Mouse (Mus musculus) cerebellum, postnatal 36 days (tissue): ENCODE data around the gene Ptprk.

Source experiments
- DNase-seq, 2 experiments: peaks; one replicate each; pipeline ENCODE4 v3.0.0; 2021 to 2022; ENCODE audit warnings: mixed read lengths in 2 of 2

Gene Ptprk

DNA sequence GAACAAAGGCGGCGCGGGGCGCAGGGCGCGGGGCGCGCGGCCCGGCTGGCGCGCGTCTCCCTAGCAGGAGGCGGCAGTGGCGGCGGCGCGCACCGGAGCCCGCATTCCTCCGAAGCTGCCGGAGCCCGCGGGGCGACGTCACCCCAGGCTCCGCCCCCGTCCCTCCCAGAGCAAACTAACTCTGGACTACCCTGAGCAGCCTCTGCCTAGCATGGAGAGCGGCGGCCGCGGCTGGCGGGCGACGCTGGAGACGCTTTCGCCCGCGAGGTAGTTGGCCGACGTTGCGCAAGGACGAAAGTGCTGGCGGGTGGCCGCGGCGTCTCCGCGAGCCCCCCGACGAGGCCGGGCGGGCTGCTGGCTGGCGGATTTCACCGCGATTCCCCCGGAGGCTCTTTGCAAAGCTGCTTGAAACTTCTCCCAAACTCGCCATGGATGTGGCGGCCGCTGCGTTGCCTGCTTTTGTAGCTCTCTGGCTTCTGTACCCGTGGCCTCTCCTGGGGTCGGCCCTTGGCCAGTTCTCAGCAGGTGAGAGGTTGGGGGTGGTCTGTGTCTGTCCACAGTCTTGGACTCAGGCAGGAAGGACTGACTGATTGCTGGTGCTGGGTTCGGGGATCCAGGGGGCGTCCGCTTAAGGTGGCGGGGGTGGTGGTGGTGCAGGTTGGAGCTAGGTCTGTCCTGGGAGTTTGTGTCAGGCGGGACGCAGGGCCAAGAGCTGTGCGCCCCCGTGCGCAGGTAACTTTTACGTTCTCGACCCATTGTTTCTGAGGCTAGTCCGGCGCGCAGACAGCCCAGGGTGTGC is at the start of gene Ptprk:
Ptprk (plus strand) TSS at position 168 of the 799 bp plus-strand sequence.
- peak; percentile 62 to 72 for DNase-seq

DNA sequence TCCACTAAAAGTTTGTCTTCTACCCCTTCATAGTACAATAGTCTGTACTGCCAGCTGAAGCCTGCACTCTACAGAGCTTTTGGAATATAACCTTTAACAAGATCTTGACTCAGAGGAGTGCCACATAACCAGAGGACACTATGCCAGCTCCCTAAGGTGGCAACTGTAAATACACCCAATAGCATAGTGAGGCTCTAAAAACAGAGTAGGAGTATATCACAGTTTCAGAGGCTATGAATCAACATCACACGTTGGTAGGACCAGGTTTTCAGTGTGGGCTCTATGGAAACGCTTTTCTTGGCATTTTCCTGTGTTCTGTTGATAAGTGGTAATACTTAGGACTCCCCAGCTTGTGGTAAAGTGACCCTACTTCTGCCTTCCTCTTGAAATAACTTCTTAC is 46.8 kb upstream of the Ptprk start:
- no peak for DNase-seq

DNA sequence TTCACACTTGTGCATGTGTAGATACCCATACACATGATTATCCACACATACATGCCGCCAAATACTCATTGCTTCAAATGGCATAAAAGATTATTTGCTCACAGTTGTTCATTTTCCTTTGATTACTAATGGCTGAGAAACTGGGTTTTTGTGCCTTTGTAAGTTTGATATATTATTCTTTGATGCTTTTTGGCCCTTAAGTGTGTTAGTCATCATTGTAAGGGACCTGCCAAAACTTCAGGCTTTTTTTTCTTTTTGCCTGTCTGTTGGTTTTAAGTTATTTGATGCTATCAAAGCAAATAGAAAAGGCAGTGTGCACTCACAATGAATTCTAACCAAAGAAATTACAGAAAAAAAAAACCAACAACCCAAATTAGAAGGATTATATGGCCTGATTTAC is 38.2 kb upstream of the Ptprk start:
- DNase-seq = no peak

DNA sequence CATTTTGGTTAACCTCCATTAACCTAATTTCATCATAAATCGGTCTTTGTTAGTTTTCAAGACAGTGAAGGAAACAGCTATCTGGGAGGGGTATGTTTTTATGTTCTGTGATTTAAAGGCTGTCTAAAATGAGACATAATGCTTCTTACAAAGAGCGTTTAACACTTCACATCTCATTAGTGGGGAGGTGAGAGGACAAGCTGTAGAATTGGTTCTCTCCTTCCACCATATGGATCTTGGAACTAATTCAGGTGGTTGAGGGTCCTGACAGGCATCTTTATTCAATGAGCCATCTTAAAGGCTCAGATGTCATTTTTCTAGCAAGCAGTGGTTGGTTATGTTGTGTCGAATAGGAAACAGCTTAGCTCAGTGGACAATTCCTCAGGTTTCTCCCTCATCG is 19.9 kb upstream of the Ptprk start:
- no peak for DNase-seq

DNA sequence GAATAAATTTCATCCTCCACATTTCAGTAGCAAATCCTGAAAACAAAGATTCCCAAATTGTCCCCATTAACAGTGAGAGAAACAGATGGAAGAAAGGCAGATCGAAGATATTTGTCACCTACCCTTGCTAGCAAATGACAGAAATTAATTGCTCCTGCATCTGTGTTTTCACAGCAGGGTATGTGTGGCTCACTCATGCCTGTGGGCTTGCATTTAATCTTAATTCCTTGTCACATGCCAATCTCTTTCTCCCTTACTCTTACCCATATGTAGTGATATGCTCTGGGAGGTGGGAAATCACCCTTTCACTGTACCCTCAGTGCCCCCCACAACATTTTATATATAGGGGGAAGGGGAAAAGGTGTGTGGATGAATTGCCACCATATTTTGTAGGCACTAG is 15.4 kb upstream of the Ptprk start:
- no peak for DNase-seq

DNA sequence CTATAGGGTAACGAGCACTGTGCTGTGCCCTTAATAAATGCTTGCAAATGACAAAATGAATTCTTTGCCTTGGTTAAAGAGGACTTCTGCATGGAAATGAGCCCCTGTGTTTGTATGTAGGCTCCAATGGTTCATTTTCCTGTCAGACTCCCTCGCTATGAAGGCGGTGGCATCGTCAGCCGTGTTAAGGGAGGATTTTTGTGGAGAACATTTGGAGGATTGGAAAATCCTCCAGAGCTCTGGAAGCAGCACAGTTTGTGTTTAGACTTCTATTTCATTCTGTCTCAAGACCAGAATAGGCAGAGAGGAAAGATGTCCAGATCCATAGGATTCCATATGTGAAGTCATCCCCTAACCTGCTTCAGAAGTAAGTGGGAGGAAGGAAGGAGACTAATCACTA is 6.6 kb upstream of the Ptprk start:
- no peak for DNase-seq

DNA sequence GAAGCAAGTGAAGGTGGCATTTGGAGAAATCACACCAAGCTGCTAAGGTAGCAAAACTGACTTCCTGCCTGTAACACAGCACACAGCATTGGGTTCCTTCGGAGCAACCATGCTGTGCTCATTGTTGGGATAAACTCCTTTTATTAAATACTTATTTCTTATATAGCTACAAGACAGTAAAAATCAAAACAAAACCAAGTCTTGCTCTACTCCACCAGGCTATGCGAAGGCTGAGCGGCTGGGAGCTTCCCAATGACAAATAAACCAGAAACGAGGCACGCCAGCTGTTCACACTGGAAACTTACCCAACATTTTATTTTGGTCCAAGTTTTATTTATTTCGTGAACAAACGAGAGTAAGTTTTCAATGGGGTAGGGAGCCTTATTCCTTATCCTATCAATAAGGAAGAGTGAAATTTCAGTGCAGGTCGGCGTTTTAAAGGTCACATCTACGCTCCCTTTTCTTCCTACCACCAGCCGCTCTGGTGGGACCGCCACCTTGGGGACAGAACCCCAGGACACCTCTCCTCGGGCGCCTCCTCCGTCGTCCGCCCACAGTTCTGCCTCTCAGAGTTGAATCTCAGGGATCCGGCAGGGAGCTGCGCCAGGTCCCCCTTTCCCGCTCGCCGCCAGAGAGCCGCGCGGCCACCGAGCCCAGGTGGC is 498 bp upstream of the Ptprk start:
- DNase-seq = peak in 1 of 2 experiments; percentile 3

DNA sequence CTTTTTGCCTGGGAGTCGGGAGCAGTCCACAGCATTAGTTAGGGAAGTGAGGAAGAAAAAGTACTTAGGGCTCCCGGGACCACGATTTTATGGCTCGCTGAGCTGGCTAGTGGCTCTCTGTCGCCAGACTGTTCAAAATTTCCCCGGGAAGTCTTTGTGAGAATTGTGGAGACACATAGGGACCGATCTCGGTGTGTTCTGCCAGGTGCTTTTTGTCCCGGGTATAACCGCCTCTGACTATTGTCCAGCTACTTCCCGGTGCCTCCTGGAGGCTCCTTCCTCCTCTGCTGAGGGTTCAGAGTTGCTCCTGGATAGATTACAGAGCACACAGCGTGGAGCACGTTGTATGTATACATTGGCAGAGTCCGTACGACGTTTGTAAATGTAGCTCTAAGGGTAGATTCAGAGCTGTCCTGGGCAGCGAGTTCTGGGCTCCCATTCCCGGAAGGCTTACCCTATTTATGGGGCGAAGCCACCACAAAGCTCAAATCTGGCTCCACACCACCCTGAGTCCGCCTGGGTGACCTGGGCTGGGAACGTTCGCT is 943 bp downstream of the Ptprk start:
- peak in 1 of 2 experiments; percentile 21 for DNase-seq

DNA sequence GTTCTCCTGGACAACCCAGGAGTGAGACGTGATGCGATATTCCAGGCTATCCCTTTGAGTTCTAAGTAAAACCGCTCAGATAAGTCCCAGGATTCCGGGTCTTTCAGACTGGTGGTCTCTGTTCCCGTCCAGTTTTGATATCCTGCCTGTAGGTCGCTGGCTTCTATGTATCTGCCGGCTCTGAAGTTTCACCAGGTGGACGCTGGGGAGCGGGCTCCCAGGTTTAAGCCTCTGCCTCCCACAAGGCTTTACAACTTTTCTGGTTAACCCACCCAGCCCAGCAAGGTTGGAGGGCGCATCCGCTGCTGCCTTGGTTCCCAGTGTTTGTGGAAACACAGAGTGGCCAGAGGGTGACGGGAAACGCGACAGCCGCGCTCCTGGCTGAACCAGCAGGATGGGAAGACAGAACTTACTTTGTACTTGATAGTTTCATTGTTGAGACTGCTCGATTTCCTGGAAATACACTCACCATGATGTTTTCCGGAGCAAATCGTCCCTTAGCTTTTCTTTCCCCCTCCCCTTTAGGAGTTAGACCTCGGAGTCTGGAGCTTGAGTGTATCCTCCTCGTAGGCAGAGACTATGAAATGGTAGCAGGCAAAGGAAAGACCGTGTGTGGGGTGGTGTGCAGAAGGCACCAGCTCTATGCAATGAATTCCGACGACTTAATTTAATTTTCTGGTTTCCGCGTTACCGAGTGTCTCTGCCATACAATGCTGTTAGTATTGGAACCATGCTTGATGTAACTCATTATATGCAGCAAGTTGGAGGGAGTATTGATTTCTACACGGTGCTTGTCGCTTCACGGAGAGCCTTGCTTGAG is 1.6 kb downstream of the Ptprk start:
- peak; percentile 8 to 12 for DNase-seq

DNA sequence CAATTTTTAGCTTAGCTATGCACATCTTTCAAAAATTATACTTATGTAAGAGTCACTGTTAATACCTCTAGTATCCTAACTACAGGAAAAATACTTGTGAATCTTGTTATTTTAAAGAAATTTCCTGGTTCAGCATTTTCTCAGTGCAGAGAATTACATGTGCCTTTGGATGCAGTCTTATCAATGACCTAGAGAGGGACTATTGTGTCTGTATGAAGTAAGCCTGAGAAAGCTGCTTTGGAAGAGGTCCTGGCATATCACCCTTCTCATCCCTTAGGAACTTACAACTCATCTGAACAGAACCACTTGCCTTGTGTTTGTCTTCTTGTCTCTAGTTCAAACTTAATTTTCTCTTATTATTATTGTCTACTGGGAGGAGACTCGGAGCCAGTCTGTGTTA is 3.6 kb downstream of the Ptprk start:
- no peak for DNase-seq

DNA sequence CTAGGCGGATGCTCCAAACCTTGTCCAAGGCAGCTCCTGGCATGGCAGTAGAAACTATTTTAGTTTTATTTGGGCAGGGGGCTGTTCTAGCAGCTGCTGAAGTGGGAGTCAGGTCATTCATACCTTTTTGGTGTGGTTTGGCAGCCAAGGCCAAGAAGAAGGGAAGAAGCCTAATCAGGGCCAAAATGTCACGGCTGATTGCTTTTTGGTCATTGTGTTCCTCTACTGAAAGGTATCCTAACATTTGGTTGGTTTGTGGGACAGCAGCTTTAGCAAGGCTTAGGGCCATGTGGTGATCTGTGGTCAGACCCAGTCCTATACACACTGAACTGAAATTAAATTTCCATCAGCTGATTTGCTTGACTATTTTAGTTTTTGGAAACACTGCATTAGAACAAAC is 6.6 kb downstream of the Ptprk start:
- no peak for DNase-seq

DNA sequence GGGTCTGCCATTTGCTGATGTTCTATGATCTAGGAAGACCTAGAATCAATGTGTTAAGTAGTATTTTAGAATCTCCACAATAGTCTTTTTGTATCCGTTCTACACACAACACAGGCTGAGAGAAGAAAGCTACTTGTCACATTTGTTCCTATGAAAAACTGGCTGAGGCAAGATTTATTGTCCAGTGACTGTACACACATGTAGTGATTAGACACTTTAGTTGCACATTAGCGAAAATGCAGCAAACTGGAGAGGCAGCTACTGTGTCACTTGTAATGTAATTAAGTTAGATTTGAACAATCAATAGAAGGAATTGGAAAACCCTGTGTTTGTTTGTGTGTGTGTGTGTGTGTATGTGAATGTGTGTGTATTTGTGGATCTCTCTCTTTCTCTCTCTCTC is 8.6 kb downstream of the Ptprk start:
- no peak for DNase-seq

DNA sequence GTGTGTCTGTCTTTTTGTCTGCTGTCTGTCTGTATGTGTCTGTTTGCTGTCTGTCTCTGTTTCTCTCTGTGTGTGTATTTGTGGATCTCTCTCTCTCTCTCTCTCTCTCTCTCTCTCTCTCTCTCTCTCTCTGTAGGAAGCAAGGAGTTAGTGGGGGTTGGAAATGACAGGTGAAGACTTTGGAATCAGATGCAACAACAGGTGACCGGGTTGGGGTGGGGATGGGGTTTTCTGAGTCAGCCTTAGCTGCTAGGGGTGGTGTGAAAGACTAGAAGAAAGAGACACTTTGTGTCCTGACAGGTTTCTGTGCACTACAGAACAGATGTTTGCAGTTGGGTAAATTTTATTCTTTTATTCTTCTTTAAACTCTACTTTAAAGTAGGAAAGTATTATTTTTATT is 9.0 kb downstream of the Ptprk start:
- DNase-seq = no peak

DNA sequence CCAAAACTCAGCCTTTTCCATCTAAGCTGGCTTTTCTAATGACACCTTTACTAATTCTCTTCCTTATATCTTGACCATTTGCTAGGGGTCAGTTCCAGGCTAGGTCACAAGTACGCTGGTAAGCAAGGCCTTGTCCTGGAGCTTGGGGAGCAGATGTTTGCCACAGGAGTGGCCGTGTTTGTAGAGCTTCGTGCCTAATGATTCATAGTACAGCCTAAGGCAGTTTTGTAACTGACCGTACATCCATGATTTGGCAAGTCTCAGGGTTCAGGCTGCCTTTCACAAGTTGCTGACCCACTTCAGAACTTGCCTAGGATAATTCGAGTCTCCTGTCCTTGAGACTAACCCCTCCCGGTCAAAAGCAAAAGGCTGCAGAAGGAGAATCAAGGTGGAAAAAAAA is 12.7 kb downstream of the Ptprk start:
- DNase-seq = no peak

DNA sequence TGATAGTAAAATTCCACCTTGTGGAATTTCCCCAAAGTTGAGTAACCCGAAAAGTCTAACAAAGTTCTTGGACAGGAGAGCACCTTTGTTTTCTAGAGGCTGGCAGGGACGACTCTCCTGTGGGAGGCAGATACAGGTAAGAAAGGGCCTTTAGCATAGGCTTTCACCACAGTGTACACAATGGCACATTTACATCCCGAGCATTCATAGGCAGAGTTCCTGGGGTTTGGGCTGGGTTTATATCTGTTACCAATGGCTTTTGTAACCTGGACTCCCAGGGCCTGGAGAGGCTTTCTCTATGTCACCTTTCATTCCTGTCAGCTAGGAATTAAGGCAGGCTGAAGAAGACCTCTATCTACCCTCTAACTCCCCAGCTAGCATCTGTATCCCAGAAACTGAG is 13.1 kb downstream of the Ptprk start:
- no peak for DNase-seq

DNA sequence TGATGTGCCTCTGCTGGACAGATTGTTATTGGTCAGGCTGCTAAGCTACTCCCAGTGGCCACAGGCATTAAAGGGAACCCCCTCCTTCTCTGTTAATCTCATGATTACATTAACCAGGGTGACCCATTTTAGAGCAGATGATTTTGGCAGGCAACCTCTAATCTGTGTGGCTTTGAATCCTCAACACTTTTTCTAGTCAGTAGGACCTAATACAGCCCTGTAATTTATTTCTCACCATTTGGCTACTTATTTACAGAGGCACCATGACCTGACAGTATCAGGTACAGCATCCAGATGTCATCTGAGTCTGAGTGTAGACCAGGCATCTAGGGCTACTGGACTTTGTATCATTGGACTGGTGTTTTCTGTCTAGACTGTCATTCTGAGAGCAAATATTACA is 21.4 kb downstream of the Ptprk start:
- no peak for DNase-seq

DNA sequence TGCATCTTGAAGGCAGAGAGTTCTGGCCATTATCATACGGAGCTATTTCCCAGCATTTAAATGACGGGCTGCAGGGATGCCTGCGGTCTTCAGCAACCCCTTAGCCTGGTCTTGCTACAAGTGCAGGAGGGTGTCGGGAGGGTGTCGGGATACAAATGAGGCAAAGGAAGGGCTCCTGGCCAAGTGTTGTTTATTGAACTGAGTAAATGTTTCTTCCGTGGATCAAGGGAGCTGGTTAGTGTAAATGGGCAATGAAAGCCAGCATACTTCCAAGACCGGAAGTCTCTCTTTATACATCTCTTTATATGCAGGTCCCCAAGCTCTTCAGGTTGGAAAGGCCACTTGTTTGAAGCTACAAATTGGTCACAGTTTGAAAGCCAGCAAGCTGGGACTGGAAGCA is 23.0 kb downstream of the Ptprk start:
- no peak for DNase-seq

DNA sequence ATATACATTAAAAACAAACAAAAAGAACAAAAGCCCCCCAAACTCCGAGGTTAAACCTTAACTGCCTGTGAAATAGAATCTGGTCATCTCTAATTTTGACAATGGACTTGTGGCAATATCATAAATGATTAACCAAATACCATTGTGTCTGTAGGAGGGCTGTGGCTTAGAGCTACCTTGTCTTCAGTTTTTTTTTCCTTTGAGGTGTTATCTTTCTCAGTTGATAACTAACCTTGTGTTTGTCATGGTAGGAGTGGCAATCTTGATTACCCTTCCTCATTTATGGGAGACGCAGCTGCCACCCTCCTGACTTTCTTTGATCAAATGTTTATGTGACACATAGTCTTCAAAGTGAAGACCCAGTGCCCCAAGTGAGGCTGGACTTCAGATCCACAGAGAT is 24.3 kb downstream of the Ptprk start:
- DNase-seq = no peak

DNA sequence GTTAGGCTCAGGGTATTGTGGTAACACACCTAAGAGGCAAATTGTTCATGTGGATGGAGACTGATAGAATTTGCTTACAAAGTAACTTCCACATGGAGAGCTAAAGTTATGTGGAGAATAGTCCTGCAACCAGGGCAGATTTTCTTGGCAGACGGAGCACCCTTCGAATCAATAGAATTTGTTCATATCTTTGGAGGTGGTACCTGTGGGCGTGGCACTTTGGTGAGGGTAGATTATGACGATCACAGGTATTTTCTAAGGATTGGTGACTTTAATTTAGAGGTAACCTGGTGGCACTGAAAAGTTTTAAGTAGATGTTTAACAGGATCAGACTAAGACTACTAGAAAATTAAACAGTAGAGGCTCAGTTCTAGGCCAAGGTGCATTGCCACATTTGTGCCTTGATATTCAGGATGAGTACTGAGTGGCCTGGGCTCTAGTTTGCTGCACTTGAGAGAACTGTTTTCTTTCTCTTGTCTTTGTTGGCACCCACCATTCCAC is 28.8 kb downstream of the Ptprk start:
- DNase-seq = no peak

DNA sequence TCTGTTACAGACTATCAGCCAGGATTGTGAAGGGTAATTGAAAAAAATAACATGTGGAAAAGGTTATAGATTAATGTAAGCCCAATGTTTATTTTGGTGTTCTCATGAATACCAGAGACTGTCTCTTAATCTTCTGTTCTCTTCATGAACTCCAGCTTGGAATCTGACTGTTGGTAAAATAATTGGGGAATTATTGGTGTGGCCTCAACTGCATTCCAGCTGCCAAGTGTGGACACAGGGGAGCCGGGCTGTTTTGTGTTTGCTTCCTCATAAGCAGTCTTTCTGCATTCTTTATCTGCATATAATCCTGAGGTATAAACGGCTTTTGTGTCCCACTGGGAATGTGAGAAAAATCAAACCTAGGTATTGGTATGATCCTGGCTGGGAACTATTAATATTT is 29.3 kb downstream of the Ptprk start:
- no peak for DNase-seq

DNA sequence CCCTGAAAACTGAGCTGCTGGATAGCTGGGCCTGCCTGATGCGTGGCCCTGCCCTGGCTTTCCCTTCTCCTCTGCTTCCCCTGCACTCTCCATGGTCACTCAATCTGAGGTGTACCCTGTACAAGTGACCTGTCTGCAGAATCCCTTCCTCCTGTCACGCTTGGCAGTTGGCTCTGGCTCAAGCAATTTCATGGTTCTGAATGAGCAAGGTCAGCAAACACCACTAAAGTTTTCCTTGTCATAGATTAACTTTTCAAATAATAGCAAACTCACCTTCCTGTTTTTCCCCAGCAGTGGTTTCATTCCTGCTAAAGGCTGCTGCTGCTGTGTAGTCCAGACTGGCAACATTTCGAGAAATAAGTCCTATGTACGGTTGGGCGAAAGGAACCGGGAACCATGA is 30.6 kb downstream of the Ptprk start:
- no peak for DNase-seq

DNA sequence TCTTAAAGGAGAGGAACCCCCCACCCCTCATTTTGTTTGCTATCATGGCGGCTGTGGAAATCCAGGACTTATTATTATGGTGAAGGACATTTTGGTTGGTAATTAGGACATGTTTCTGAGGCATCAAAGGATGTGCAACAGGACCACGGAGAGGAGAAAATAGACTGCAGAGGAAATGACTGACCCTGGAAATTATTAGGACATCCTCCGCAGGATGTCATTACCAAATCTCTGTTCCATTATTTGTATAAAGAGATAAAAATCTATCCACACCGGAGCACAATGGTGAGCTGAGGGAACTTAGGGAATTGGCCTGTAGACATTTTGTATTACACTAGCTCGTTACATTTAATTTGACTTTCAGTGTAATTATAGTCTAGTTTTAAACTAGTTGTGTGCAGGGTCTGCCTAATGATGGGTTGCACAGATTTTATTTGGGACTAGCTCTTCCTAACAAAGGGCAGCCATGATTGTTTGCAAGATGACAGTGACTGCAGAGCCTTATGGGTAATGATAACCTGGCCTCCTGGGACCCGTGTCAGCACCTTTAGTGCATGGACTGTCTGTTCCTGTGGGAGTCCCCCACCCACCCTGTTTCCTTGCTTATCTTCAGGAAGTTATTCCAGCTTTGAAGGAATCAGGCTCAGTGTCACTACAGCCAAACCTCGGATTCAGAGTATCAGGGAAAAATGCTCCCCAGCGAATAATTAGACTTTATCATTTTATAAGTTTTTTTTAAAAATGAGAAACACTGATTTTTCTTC is 38.4 kb downstream of the Ptprk start:
- no peak for DNase-seq

DNA sequence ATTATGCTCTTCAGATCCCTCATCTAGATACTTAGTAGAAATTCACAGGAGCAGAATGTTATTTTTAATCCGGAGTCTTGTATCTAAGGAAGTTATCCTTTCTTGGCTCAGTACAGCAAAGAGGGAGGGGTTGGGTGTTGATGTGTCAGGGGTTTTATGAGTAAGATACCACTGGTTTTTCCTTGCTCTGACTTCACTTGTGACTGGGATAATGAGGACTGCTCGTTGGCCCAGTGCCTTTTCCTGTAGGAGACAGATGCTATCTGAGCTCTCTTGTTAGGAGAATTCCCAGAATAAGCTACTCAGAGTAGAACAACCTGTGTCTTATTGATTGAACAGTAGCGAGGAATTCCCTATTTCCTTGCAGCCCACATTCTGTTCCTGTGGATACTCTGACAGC is 39.3 kb downstream of the Ptprk start:
- no peak for DNase-seq
